Mouse (Mus musculus): ENCODE measurements around the gene Arsb. TPM values are rescaled to one million over a fixed set of nuclear protein-coding genes. Genes with fewer than 3 reads are reported as not detected.

Arsb gene
- 36.1 and 42.1 TPM in 2 replicates for polyA plus RNA-seq (2011; ENCODE audit: insufficient read length, low read depth, missing spikeins)

GRCm38 (mm10) chr13:93771588-93772278 is at the start of gene Arsb:
Arsb (plus strand) TSS chr13:93771630.
- no peaks in the 10 kb centered on the region; the same call in 1 of the 2 replicates for H3K4me1 ChIP-seq (ENCODE audit: control insufficient read depth, insufficient read depth, low read length)
- peak; percentile 39; the same call in 1 of the 2 replicates for TF ChIP-seq CTCF (IDR thresholded peaks at IDR 0.05; ENCODE audit: borderline replicate concordance, insufficient read depth, low read length)
- peak; percentile 82 for TF ChIP-seq POLR2A (IDR thresholded peaks at IDR 0.05; ENCODE audit: low read depth, low read length)
- H3K4me3 ChIP-seq (ENCODE audit: insufficient read depth, low read length) = peak within 1 kb of the TSS; percentile 51
- H3K27ac ChIP-seq (ENCODE audit: insufficient read depth, low read length) = peak within 1 kb of the TSS; percentile 80

DNA sequence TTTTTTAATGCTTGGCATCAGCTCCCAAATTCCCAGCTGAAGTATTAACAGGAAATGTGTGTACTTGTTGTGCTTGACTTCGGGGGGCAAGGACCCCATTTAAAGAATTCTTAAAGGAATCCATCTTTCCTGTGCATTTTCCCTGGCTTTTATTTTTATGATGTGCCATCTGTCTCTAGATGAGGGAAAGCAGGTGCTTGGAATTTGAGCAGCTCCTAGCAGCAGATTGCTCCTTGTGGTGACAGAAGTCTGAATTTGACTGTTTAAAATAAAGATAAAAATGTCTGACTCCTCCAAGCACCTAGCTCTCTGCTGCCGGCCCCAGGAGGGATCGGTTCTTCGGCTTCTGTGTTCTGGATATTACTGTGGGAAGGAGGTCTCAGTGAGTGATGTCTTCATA is 49.5 kb upstream of the Arsb start:
- TF ChIP-seq CTCF (IDR thresholded peaks at IDR 0.05; ENCODE audit: borderline replicate concordance, insufficient read depth, low read length) = no peak
- no peak for TF ChIP-seq POLR2A (IDR thresholded peaks at IDR 0.05; ENCODE audit: low read depth, low read length)
- no peaks in the 10 kb centered on the region for H3K4me1 ChIP-seq (ENCODE audit: control insufficient read depth, insufficient read depth, low read length)
- no peak overlapping the region for H3K27ac ChIP-seq (ENCODE audit: insufficient read depth, low read length)
- H3K4me3 ChIP-seq (ENCODE audit: insufficient read depth, low read length) = no peak overlapping the region

DNA sequence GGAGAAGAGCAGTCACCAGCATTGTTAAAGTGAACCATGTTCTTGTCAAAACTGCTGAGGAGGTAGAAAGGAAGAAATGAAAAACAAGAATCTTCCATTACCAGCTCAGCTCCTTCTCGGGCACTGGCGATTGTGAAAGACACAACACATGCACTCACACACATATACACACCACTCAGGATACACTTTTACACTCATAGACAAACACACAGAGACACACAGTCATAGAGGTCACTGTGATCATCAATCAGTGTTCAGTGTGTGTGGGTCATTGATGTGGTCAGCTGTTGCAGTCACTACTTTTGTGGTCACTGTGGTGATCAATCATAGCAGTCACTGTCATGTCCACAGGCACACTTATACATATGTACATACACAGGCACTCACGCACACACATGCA is 48.0 kb upstream of the Arsb start:
- TF ChIP-seq CTCF (IDR thresholded peaks at IDR 0.05; ENCODE audit: borderline replicate concordance, insufficient read depth, low read length) (no peak), POLR2A (IDR thresholded peaks at IDR 0.05; ENCODE audit: low read depth, low read length) (no peak)
- Histone ChIP-seq H3K4me1 (ENCODE audit: control insufficient read depth, insufficient read depth, low read length) (no peaks in the 10 kb centered on the region), H3K4me3 (ENCODE audit: insufficient read depth, low read length) (no peak overlapping the region), H3K27ac (ENCODE audit: insufficient read depth, low read length) (no peak overlapping the region)

DNA sequence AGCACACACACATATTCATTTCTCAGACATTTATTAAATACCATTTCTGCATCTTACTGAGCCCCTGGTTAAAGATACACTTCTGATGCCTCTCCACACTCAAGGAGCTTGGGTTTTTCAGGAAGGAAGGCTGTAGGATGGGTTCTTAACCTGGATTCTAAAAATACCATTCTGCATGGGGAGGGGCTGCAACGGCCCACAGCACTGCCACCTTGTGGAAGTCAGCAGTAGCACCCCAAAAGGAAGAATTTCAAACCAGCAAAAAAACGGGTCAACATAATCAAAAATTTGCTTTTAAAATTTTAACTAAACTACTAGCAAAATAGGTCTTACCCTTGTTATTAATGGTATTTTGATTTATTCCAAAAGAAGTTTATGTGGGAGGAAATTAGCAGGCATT is 47.2 kb upstream of the Arsb start:
- H3K27ac ChIP-seq (ENCODE audit: insufficient read depth, low read length) = no peak overlapping the region
- H3K4me3 ChIP-seq (ENCODE audit: insufficient read depth, low read length) = no peak overlapping the region
- no peaks in the 10 kb centered on the region for H3K4me1 ChIP-seq (ENCODE audit: control insufficient read depth, insufficient read depth, low read length)
- no peak for TF ChIP-seq POLR2A (IDR thresholded peaks at IDR 0.05; ENCODE audit: low read depth, low read length)
- TF ChIP-seq CTCF (IDR thresholded peaks at IDR 0.05; ENCODE audit: borderline replicate concordance, insufficient read depth, low read length) = peak; percentile 60; the same call in 1 of the 2 replicates

DNA sequence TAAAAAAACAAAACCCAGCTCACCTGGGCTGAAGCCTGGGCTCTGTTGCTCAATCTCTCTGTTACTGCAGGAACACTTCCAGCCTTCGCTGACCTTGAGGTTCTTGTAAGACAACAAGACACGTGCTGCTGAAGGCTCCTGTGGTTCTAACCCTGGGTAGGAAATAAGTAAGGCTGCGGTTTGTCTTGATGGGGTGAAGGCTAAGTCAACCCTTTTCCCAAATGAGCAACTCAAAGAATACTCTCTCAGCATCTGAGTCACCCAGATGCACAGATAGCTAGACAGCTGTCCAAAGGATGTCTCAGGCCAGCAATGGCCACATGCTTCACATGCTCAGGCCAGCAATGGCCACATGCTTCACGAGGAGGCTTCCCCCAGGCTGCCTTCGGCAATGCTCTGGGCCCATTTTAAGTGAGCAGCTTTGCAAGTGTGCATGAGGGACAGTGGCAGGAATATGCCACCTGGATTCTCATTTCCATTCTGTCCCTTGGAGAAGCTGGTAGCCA is 36.2 kb upstream of the Arsb start:
- Histone ChIP-seq H3K27ac (ENCODE audit: insufficient read depth, low read length) (no peak overlapping the region), H3K4me1 (ENCODE audit: control insufficient read depth, insufficient read depth, low read length) (no peaks in the 10 kb centered on the region), H3K4me3 (ENCODE audit: insufficient read depth, low read length) (no peak overlapping the region)
- TF ChIP-seq POLR2A (IDR thresholded peaks at IDR 0.05; ENCODE audit: low read depth, low read length) (no peak), CTCF (IDR thresholded peaks at IDR 0.05; ENCODE audit: borderline replicate concordance, insufficient read depth, low read length) (no peak)

- TF ChIP-seq CTCF (IDR thresholded peaks at IDR 0.05; ENCODE audit: borderline replicate concordance, insufficient read depth, low read length) (no peak), POLR2A (IDR thresholded peaks at IDR 0.05; ENCODE audit: low read depth, low read length) (no peak)
- Histone ChIP-seq H3K4me1 (ENCODE audit: control insufficient read depth, insufficient read depth, low read length) (no peaks in the 10 kb centered on the region), H3K27ac (ENCODE audit: insufficient read depth, low read length) (no peak overlapping the region), H3K4me3 (ENCODE audit: insufficient read depth, low read length) (no peak overlapping the region)
These were observed 27.3 kb upstream of the Arsb start for GRCm38 (mm10) chr13:93744118-93744517.

GRCm38 (mm10) chr13:93752597-93753400 is 18.6 kb upstream of the Arsb start:
- H3K4me3 ChIP-seq (ENCODE audit: insufficient read depth, low read length) = no peak overlapping the region
- TF ChIP-seq POLR2A (IDR thresholded peaks at IDR 0.05; ENCODE audit: low read depth, low read length) = no peak
- no peak for TF ChIP-seq CTCF (IDR thresholded peaks at IDR 0.05; ENCODE audit: borderline replicate concordance, insufficient read depth, low read length)
- no peaks in the 10 kb centered on the region for H3K4me1 ChIP-seq (ENCODE audit: control insufficient read depth, insufficient read depth, low read length)
- H3K27ac ChIP-seq (ENCODE audit: insufficient read depth, low read length) = no peak overlapping the region

DNA sequence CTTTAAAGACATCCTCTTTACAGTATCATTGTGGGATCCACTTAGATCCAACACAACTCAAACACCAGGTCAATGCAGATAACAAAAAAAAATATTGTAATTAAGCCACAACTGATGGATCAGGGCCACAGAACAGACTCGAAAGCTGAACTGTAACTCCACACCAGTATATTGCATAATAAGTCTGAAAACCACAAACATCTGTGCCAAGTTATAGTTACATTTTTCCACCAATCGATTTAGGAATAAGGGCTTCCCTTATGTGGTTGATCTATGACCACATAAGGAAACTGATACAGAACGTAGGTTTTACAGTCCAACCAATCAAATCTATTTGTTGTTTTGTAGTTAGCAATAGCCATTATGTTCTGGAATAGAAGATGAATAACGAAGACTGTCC is 16.3 kb upstream of the Arsb start:
- Histone ChIP-seq H3K27ac (ENCODE audit: insufficient read depth, low read length) (no peak overlapping the region), H3K4me3 (ENCODE audit: insufficient read depth, low read length) (no peak overlapping the region), H3K4me1 (ENCODE audit: control insufficient read depth, insufficient read depth, low read length) (no peaks in the 10 kb centered on the region)
- TF ChIP-seq POLR2A (IDR thresholded peaks at IDR 0.05; ENCODE audit: low read depth, low read length) (no peak), CTCF (IDR thresholded peaks at IDR 0.05; ENCODE audit: borderline replicate concordance, insufficient read depth, low read length) (no peak)

GRCm38 (mm10) chr13:93756674-93757073 is 14.8 kb upstream of the Arsb start:
- TF ChIP-seq CTCF (IDR thresholded peaks at IDR 0.05; ENCODE audit: borderline replicate concordance, insufficient read depth, low read length) (no peak), POLR2A (IDR thresholded peaks at IDR 0.05; ENCODE audit: low read depth, low read length) (no peak)
- Histone ChIP-seq H3K4me1 (ENCODE audit: control insufficient read depth, insufficient read depth, low read length) (no peaks in the 10 kb centered on the region), H3K27ac (ENCODE audit: insufficient read depth, low read length) (no peak overlapping the region), H3K4me3 (ENCODE audit: insufficient read depth, low read length) (no peak overlapping the region)

DNA sequence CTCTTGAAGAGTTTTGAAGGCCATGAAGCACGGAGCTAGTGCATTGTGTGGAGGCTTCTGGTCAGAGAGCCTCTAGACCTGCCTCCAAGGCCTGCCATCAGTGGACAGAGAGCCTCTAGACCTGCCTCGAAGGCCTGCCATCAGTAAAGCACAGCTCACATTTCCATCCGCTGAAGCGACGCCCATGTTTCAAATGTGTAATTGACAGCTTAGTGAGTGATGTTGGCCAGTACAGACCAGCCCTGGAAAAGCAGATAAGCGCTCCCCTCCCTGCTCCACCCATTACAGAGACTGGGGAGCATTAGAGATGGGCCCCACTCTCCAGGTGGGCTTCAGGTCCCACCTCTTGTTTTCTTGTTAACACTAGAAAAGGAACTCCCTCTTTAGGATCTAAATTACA is 13.9 kb upstream of the Arsb start:
- H3K4me3 ChIP-seq (ENCODE audit: insufficient read depth, low read length) = no peak overlapping the region
- no peaks in the 10 kb centered on the region for H3K4me1 ChIP-seq (ENCODE audit: control insufficient read depth, insufficient read depth, low read length)
- TF ChIP-seq POLR2A (IDR thresholded peaks at IDR 0.05; ENCODE audit: low read depth, low read length) (no peak), CTCF (IDR thresholded peaks at IDR 0.05; ENCODE audit: borderline replicate concordance, insufficient read depth, low read length) (no peak)
- no peak overlapping the region for H3K27ac ChIP-seq (ENCODE audit: insufficient read depth, low read length)
